Mouse (Mus musculus): ENCODE results near the gene Kcnmb4.
A peak's percentile ranks its signal among the peaks of the same experiment; 100 is the strongest.

Gene Kcnmb4

DNA sequence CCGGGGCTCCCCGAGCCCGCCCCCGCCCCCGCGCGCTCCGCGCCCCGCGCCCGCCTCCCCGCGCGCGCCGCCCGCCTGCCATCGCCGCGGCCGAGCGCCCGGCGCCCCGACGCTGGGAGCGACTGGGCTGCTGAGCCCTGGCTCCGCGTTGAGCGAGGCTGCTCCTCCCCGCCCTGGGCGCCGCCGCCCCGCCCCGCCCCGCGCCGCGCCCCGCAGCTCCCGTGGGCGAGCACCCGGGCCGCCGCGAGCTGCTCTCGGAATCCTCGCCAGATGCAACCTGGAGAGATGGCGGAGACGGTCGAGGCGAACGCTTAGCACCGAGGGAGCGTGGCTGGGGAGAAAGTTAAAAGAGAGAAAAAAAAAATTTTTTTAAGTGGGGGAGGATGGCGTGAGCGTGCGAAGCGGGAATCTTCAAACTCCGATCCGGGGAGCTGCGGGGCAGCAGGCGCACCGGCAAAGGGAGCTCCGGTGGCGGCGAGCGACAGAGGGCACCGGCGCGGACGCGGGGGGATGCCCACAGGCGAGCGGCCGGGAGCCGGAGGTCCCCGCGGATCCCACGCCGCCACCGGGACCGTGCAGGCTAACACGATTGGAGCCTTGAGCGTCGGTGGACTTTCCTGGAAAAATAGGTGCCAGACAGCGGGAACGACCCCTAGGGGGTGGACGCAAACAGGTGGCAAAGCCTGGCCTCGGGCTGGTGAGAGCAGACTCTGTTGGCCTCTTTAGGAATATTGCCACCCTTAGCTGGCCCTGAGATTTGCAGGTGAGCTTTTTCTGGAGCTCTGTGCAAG, at the start of gene Kcnmb4:
Gene Kcnmb4, minus strand, starts transcription at position 120 of the 791 bp plus-strand sequence.
- DNase-seq (ENCODE audit: low spot score): peak; percentile 64

DNA sequence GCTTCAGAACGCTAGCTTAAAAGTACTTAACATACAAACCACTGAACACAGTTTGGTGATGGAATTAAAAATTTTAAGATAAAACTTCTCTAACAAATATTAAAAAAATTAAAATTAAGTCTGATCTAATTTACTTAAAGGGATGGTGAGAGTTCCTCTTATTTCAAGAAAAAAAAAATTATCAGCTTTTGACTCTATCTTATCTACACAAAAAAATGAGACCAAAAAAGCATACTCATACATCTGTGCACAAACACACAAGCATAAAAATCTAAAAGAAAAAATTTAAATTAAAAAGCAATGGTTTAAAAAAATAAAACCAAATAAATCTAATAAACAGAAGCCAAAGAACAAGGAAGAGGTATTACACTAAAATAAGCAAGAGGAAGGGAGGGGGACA, 45.9 kb upstream of the Kcnmb4 start:
- DNase-seq (ENCODE audit: low spot score): no peak

DNA sequence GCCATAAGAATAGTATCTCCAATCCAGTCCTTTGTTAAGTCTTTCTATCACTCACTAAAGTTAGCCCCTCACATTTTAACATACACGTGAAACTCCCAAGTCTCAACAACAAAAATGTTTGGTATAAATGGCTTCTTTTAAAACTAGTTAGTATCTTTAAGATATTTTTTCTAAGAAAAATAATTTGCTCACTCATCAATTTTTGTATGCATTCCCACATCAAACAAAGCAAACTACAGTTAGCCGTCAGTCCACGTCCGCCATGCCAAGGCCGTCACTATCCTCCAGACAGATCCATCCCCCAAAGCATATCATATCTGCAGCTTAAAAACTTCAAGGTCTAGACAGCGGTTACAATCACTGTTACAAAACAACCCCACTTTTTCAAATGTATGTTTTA, 41.9 kb upstream of the Kcnmb4 start:
- DNase-seq (ENCODE audit: low spot score): no peak

DNA sequence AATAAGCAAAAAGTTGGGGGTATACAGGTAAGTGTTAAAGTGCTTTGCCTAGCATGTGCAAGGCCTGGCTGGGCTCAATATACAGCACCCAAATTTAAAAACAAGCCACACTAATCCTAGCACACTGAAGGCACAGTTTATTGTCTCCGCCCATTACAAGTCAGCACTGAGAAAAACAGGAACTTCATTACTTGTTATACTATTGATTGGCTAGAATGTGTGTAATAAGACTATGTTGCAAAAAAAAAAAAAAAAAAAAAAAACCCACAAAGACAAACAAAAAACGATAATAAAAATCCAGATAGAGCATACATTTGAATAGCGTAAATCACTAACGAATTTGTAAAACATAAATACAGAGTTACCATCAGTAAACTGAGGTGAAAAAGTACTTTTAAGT, 41.5 kb upstream of the Kcnmb4 start:
- no peak for DNase-seq (ENCODE audit: low spot score)

DNA sequence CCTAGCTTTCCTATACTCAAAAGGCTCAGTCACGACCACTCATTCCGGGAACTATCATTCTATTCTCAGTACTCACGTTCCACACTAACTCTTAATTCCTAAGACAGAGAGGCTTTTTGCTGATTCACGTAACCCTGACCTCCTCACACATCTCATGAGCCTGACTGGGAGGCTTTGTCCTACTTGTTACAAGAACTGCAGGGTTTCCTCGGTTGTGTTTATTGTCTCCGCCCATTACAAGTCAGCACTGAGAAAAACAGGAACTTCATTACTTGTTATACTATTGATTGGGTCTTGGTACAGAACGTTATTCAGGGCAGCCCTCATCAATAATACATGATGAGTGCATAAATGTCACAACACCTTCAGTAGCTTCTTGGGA, 39.6 kb upstream of the Kcnmb4 start:
- no peak for DNase-seq (ENCODE audit: low spot score)

DNA sequence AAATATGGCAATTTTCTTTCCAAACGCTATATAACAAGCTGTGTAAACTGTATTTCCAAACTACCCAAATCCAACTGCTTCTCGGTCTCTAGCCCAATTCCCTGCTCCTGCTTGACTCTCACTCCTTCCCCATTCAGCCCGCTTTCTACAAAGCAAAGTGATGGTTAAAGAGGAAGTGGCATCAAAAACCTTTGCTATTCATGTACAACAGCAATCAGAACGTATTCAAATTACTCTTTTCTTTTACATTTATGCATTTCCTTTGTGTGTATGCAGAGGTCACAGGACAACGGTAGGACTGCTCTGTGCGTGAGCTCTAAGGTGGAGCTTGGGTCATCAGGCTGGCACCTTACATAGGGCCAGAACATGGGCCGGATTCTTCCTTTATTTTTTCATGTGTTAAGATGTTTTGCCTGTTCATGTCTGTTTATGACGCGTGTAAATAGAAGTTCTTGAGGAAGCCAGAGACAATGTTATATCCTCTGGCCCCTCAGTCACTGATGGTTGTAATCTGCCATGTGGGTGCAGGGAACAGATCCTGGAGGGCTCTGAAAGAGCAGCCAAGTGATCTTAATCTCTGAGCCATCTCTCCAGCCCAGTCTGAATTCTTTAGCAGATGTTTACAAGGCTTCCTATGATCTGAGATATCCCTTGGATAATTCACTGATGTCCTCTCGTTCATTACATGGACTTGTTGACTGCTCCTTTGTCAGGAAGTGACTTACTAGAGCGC, 39.0 kb upstream of the Kcnmb4 start:
- DNase-seq (ENCODE audit: low spot score): no peak

DNA sequence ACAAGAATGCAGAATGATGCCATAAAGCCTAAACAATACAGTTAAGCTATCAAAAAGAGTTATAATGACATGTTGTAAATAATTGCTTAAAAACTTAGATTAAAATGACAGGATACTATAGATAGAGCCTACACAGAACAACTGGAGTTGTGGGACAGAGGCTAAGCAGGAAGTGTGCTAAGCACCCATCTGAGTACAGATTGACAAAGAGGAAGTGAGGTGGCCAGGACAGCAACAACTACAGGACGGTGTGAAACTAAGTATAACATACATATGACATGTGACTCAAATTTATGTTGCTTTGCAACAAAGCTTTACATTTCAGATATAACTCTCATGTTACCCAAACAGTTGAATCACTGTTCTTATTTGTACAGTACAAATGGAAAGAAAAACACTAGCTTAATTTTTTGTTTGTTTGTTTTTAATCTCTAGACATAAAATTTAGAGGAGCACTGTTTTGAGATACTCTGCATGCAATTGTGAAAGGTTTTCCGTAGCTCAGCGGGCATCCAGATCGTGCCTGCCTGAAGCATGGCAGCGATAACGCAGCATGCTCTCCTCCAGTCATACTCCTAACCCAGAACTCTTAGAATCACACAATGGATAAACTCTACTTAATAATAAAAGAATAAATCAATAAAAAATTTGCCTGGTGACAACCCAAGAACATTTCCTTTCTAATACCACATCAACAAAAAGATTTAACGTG, 31.8 kb upstream of the Kcnmb4 start:
- DNase-seq (ENCODE audit: low spot score): no peak

DNA sequence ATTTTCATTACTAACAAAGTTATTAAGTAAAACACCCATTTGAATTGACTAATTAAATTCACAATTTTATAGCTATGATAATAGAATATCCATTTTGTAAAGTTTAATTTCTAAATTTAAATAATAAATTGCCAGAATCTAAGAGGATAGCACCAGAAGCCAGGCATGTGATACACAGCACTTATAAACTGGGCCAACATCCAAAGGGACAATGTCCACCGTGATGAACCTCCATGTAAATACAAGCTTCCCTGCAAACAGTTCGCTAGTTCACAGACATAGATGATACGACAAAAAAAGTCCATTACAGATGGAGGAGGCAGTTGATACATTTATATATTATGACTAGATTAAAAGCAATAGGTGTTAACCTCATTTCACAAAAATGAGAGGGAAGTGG, 19.1 kb upstream of the Kcnmb4 start:
- DNase-seq (ENCODE audit: low spot score): no peak

DNA sequence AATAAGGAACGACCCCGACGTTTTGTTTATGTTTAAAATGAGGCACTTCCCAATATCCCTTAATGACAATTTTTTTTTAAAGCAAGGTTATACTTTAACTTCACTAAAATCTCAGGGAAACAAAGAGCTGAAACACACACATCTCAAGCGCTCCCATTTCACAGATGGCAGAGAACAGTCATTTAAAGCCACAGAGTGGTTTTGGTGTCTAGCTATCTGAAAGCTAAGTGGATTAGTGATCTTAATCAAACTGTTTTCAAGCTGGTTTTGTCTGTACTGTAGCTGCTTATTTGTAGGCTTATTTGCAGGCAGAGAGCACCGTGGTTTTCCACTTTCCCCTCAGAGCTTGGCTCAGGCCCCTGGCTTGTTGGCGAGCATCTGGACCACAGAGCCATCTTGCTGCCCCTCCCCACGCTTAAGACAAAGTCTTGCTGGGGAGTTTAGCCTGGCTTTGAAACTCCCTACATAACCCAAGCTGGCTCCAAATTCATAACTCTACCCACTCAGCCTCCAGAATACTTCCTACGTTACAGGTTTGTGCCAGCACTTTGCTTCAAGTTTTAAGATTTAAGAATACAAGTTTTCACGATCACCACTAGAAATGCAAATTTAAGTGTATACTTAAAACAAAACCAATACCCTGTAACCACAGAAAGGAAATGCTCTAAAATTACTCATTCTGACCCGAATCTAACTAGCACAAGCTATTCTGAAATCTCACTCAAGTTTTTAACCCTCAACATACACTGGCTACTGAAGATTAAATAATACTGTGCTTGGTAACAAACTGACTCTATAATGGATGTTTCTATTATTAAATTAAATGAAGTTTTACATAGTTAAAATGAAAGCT, 13.4 kb upstream of the Kcnmb4 start:
- DNase-seq (ENCODE audit: low spot score): no peak

DNA sequence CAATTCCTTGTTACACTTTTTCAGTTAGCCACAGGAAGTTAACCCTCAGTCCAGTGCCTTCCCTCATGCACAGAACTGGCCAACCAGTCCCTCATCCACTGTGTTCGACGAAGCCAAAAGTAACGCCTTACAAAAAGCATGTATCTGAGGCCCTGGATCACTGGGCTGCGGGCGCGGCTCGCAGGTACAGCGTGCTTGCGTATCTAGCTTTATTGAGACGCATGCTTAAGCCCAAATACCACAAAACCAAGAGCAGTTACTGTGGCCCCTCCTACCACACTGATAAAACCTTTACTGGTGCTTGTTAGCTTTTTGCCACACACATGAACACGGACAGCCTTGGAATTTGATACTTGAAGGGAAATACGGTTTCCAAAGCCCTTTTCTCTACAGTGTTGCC, 8.2 kb upstream of the Kcnmb4 start:
- no peak for DNase-seq (ENCODE audit: low spot score)

DNA sequence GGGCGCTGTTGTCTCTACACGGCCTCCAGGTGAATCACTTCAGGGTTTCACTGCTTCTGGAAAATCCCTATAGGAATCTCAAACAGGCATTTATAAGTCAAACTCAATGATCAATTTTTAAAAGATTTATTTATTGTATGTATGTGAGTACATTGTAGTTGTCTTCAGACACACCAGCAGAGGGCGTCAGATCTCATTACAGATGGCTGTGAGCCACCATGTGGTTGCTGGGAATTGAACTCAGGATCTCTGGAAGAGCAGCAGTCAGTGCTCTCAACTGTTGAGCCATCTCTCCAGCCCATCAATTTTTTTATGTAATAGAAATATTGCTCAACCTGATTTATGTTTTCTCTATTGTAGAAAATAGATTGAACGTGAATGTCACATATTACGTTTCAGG, 7.3 kb upstream of the Kcnmb4 start:
- DNase-seq (ENCODE audit: low spot score): no peak

DNA sequence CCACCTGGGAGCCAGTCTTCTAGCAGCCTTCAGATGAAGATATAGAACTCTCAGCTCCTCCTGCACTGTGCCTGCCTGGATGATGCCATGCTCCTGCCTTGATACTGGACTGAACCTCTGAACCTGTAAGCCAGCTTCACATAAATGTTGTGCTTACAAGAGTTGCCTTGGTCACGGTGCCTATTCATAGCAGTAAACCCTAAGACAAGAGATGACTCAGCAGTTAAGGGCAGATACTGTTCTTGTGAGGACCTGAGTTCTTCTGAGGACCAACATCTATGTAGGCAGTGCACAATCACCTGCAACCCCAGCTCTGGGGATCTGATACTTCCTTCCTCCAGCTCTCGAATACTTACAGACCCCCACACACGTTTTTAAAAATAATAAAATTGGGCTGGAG, 2.9 kb upstream of the Kcnmb4 start:
- DNase-seq (ENCODE audit: low spot score): no peak

DNA sequence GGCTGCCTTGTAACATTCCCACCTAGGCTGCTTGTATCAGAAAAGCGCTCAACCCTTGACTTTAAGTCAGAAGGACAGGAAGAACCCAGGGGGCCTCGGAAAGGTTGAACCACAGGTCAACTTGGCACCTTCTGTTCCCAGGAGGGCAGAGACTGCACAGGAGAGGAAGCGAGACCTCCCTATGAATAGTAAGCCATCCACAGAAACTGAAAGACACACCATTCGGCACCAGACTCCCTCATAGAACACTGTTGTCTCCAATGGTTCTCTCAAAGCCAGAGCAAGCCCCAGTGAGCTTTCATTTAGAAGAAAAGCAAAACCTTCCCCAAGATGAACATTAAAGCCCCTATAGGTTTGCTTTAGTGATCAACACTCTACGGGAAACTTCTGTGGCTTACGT, 2.0 kb upstream of the Kcnmb4 start:
- no peak for DNase-seq (ENCODE audit: low spot score)

DNA sequence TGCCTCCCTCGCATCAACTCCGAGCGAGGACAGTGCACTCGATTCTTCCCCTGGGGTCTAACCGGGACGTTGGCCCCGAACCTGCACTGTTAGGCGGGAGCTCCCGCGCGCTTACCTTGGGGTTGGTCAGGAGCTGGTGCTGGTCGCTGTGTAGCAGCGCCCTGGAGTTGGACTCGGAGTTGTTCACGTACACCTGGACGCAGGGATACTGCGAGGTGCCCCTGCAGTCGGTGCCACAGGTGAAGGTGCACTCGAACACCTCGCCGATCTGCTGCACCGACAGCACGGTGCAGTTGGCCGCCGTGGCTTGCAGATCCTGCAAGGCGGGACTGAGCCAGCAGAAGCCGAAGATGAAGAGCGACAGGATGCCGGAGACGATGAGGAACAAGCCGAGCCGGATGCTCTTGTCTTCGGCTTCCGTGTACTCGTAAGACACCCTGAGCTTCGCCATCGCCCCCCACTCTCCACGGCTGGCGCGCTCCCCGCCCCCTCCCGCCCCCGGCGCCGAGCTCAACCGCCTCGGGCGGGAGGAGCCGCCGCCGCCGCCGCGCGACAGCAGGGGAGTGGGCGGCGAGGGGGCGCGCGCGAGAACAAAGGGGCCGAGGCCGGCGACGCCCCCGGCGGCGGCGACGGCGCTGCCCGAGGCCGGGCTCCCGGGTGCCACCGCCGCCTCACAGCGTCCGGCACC, 463 bp downstream of the Kcnmb4 start:
- DNase-seq (ENCODE audit: low spot score): peak; percentile 70

DNA sequence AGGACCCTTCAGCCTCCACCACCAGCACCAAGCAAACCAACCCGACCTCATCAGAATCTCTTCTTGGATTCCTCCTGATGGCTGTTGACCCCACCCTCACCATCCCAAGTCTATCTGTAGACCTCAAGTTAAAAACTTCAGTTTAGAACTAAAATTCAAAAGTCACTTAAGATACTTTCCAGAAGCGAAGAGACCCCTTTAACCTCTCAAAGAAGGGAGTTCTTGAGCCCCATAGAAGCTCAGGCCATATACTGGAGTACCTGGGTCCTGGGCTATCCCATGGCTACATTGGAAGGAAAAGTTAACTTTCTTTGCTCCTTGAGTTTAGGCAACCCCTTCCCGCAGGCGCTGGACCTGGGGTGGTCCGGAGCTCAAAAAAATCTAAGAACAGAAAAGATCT, 1.1 kb downstream of the Kcnmb4 start:
- DNase-seq (ENCODE audit: low spot score): no peak

DNA sequence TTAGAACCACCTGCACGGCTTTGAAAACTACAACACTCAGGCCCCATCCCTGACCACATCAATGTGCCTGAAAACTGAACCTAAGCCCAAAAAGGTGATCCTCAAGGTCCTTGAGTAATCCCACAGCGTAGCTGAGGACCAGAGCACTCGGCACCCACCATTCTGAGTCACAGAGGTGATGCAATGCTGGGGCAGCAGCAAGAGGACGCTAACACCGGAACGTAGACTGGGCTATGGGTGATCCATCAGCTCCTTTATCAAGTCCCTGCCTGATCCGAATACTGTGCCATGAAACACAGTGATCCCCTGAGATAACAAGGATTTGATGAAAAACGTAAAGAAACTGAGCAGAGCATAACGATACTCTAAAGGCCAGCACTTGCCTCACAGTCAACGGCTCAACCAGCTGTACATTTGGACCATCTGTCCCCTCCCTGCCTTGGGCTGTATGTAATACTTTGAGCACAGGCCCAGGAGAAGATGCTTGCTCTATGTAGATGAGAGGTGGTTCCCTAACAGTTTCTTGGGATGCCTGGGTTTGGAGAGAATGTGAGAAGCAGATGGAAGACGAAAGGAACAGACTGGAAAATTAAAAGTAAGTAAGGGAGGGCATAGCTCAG, 3.3 kb downstream of the Kcnmb4 start:
- no peak for DNase-seq (ENCODE audit: low spot score)

DNA sequence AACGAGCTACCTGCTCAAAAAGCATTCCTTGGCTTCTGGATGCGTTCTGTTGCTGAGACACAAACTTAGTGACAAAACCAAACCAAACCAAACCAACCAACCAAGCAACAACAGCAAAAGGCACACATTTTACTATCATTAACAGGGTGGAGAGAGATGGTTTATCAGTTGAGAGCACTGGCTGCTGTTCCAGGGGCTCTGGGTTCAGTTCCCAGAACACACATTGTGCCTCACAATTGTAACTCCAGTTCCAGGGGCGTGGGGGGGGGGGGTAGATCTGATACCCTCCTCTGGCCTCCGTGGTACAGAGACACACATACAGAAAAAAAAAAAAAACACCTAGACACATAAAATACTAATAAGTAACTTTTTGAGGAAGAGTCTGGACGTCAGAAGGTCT, 5.6 kb downstream of the Kcnmb4 start:
- no peak for DNase-seq (ENCODE audit: low spot score)

DNA sequence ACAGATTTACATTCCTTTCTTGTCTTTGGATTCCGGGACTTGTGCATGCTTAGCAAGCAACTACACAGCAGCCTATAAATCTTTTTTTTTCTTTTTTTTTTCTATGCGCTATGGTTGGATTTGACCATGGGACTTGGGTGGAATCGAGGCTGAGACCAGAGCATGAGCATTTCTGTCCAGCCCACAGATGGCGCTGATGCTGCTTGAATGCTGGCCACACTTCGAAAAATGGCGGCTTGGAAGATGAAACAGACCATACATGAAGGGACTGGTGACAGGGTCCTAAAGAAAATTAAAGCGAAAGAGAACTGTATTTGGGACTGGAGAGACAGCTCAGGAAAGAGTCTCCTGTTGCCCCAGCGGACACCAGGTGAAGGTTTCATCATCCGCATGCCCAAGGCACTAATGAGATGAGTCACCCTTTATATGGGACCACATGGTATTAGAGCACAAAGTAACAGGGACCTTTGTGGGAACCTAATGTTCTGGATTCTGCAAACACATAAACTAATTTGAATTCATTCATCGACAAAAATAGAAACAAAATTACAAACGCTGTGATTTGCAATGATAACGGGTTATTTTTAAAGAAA, 9.8 kb downstream of the Kcnmb4 start:
- no peak for DNase-seq (ENCODE audit: low spot score)

DNA sequence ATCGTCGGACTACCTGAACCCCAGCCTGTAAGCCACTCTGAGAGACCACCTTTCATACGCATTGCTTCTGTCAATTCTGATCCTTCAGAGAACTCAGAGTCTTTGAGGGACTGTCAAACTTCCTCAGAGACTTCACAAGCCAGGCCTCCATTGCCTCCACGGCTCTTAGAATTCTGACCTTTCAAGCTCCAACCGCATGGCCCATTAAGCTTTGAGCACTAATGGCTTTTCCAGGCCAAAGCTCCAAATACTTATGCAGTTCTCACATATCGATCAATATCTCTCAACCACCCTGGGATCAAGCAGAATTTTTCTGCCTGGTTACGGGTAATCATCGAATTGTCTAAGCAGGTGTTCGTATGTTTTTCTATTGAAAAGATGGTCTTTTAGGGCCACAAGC, 12.2 kb downstream of the Kcnmb4 start:
- DNase-seq (ENCODE audit: low spot score): peak; percentile 35

DNA sequence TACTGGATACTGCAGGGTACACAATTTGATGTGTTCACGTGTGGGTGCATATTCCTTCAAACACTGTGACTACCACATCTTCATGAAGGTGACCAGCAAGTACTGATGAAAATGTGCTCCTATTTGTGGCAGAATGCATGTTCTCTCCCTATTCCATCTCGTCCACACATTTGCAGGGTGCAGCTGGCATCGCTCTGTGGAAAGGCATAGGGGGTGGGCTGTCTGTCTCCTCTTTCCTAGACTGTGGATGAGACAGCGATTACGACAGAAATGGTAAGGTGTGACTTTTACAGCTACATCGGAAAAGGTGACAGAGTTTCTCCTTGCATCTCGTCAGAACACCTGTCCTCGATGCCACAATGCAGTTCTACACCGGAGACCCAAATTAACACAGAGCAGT, 14.9 kb downstream of the Kcnmb4 start:
- no peak for DNase-seq (ENCODE audit: low spot score)

DNA sequence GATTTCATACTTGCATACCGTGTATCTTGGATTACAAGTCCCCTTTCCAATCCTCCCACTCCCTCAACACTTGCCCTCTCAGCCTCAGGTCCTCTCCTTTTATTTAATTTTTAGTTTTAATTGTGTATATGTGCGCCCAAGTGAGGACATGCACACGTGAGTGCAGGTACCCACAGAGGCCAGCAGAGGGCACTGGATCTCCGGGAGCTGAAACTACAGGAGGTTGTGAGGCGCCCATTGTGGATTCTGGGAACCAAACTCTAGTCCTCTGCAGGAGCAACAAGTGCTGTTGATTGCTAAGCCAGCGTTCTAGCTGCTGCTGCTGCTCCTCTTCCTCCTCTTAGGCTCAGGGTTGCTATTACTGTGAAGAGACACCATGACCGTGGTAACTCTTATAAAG, 20.9 kb downstream of the Kcnmb4 start:
- no peak for DNase-seq (ENCODE audit: low spot score)
